Mouse (Mus musculus) cortical plate, adult 2 months (tissue): ENCODE results near the gene Lonrf2. TPM values are rescaled to one million over a fixed set of nuclear protein-coding genes. Genes with fewer than 3 reads are reported as not detected.

Experiments
- H3K27ac ChIP-seq: fragments of 200-500 bp; 2 replicates; pipeline ENCODE4 v1.5.1; 2012; ENCODE audit warnings: low read length, control low read depth, inconsistent platforms; ENCODE audit not compliant: insufficient read depth
- H3K4me1 ChIP-seq: fragments of 200-500 bp; 2 replicates; pipeline ENCODE4 v1.6.1; 2011; ENCODE audit warnings: low read length; ENCODE audit not compliant: control insufficient read depth, insufficient read depth
- H3K4me3 ChIP-seq: fragments of 200-500 bp; 2 replicates; pipeline ENCODE4 v1.5.1; 2011; ENCODE audit warnings: mild to moderate bottlenecking, low read length, control low read depth; ENCODE audit not compliant: insufficient read depth
- CTCF ChIP-seq: fragments of 200-500 bp; IDR thresholded peaks from 2 replicates; pipeline ENCODE4 v1.5.1; 2011; ENCODE audit warnings: mild to moderate bottlenecking, control low read depth, low read length; ENCODE audit not compliant: insufficient read depth; ENCODE audit errors: extremely low read depth
- POLR2A ChIP-seq: fragments of 200-500 bp; IDR thresholded peaks from 2 replicates; pipeline ENCODE4 v1.6.1; 2011; ENCODE audit warnings: mild to moderate bottlenecking, low read length, control low read depth; ENCODE audit not compliant: insufficient read depth; ENCODE audit errors: extremely low read depth
- polyA plus RNA-seq: library from polyadenylated mRNA; depleted of rRNA; stranded (reverse); fragments of >200 nt; gene quantifications from 2 replicates; pipeline ENCODE4 v1.2.3, GENCODE M21; 2012

The Lonrf2 gene
- polyA plus RNA-seq, 1 experiment, result 60.5 TPM

DNA sequence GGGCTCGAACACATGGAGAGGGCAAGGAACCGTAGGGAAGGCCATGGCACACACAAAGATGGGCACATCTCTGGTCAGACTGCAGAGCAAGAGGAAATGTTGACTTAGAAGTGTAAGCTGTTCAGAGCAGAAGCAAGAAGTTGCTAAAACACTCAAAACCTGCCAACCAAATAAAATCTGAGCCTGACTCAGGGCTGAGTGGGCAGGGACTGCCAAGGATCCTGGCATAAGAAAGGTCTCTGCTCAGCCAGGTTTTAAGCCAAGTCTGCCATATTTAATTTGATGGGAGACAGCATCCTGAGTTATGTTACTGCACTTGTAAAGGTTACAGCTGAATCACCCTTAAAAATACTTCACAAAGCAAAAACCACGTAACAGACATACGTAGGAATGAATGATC is 29.4 kb downstream of the Lonrf2 start:
- H3K27ac ChIP-seq, result no peak overlapping the region
- TF ChIP-seq POLR2A, result no peak
- no peak for TF ChIP-seq CTCF
- no peak overlapping the region for H3K4me3 ChIP-seq
- H3K4me1 ChIP-seq, result peaks cover 3% of the 10 kb centered on the region

- no peaks in the 10 kb centered on the region; the same call in 1 of the 2 replicates for H3K4me1 ChIP-seq
- no peak overlapping the region for H3K4me3 ChIP-seq
- H3K27ac ChIP-seq, result no peak overlapping the region
- no peak for TF ChIP-seq CTCF
- TF ChIP-seq POLR2A, result no peak
These were observed 36.1 kb downstream of the Lonrf2 start for GRCm38 (mm10) chr1:38800402-38800801.

DNA sequence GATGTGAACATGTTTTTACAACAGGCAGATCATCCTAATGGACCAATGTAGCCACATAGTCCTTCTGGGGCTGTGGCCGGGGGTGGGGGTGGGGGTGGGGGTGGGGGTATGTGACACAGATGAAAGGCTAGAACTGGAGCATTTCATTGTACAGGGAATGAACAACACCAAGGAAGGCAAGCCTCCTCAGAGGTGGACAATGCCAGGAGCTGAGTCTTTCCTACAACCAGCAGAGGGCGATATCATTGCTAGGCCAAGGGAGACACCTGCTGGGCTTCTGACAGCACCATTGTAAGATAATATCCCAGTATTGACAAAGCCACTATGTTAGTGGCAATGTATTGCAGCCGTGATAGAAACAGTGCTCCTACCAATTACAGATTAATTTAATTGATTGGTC is 37.2 kb downstream of the Lonrf2 start:
- peaks cover 1% of the 10 kb centered on the region; the same call in 1 of the 2 replicates for H3K4me1 ChIP-seq
- peak; percentile 85 for TF ChIP-seq CTCF
- TF ChIP-seq POLR2A, result no peak
- no peak overlapping the region for H3K4me3 ChIP-seq
- no peak overlapping the region for H3K27ac ChIP-seq

DNA sequence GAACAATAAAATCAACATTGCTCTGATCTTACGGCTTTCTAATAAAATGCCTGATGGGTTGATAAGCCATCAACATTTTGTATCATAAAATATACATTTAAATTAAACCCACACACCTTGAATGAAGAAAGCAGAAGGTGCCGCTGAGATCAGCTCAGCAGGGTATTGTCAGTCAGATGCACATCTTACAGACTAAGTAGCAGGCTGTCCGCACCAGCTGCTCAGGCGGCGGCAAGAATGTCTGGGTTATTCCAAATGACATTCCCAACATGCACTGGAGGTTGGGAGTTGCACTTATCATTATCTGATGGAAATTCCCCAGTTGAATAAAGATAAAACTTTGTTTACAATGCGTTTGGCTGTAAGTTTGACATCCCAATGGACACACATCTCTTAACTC is 39.6 kb downstream of the Lonrf2 start:
- TF ChIP-seq POLR2A, result no peak
- TF ChIP-seq CTCF, result no peak
- Histone ChIP-seq H3K4me3 (no peak overlapping the region), H3K27ac (no peak overlapping the region)

GRCm38 (mm10) chr1:38795496-38795895 is 41.0 kb downstream of the Lonrf2 start:
- H3K4me1 ChIP-seq, result peaks cover 1% of the 10 kb centered on the region; the same call in 1 of the 2 replicates
- TF ChIP-seq CTCF (no peak), POLR2A (no peak)
- H3K27ac ChIP-seq, result no peak overlapping the region
- H3K4me3 ChIP-seq, result no peak overlapping the region

More for the DNA sequence above, 39.6 kb downstream of the Lonrf2 start:
- peaks cover 1% of the 10 kb centered on the region; the same call in 1 of the 2 replicates for H3K4me1 ChIP-seq

GRCm38 (mm10) chr1:38791016-38791810 is 45.3 kb downstream of the Lonrf2 start:
- H3K4me1 ChIP-seq, result peaks cover 1% of the 10 kb centered on the region; the same call in 1 of the 2 replicates
- TF ChIP-seq CTCF (no peak), POLR2A (no peak)
- no peak overlapping the region for H3K27ac ChIP-seq
- no peak overlapping the region for H3K4me3 ChIP-seq

DNA sequence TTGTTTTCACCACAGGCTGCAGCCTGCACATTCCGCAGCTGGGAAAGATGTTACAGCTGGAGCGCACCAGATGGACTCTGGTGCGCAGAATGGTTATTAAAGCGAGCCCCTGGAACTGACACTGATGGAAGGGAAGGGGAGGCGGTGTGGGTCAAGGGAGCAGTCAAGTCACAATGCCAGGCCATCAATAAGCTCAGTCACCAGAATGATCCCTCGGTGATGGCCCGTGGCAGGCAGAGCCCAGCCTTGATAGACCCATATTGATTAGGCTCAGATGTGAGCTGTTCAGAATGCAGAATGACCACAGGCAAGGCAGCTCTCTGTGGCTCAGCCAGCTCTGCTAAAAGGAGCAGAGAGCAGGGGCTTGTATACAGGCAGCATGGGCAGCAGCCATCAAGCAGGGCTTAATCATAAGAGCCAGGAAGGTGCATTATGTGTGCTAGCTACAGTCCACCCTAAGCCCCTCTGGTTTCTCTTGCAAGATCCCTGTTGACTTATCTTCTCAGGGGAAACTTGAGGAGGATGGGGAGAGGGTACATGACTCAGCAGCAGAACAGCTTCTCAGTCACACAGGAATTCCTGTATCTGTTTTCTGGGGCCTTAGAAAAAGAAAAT is 46.4 kb downstream of the Lonrf2 start:
- no peaks in the 10 kb centered on the region; the same call in 1 of the 2 replicates for H3K4me1 ChIP-seq
- no peak for TF ChIP-seq CTCF
- no peak for TF ChIP-seq POLR2A
- no peak overlapping the region for H3K4me3 ChIP-seq
- H3K27ac ChIP-seq, result no peak overlapping the region

DNA sequence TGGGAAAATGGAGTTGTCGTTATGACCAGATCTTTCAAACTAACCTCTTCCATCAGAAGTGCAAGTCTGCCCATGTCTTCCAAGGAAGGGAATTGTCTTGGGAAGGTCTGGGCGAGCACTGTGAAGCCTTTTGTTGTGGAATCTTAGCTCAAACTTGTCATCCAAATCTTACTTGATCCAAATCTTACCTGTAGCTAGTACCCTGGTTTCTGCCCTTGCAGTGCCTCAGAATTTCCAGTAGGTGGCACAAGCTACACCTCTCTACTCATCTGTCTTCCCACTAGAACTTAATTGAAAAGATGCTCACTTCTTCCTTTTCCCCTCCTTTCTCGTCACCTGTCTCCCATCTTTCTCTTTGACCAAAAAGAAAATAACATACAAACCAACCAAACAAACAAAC is 47.6 kb downstream of the Lonrf2 start:
- H3K27ac ChIP-seq, result no peak overlapping the region
- no peak overlapping the region for H3K4me3 ChIP-seq
- TF ChIP-seq CTCF (peak; percentile 47), POLR2A (no peak)
- H3K4me1 ChIP-seq, result no peaks in the 10 kb centered on the region

GRCm38 (mm10) chr1:38787443-38787842 is 49.1 kb downstream of the Lonrf2 start:
- H3K27ac ChIP-seq, result no peak overlapping the region
- H3K4me1 ChIP-seq, result no peaks in the 10 kb centered on the region
- peak; percentile 91 for TF ChIP-seq CTCF
- TF ChIP-seq POLR2A, result no peak
- H3K4me3 ChIP-seq, result no peak overlapping the region

GRCm38 (mm10) chr1:38786358-38786757 is 50.2 kb downstream of the Lonrf2 start:
- H3K4me3 ChIP-seq, result no peak overlapping the region
- no peaks in the 10 kb centered on the region for H3K4me1 ChIP-seq
- no peak overlapping the region for H3K27ac ChIP-seq
- TF ChIP-seq CTCF (no peak), POLR2A (no peak)
